Comparison of ENCODE assay signal across 15 mouse cellular contexts in the genomic region with DNA sequence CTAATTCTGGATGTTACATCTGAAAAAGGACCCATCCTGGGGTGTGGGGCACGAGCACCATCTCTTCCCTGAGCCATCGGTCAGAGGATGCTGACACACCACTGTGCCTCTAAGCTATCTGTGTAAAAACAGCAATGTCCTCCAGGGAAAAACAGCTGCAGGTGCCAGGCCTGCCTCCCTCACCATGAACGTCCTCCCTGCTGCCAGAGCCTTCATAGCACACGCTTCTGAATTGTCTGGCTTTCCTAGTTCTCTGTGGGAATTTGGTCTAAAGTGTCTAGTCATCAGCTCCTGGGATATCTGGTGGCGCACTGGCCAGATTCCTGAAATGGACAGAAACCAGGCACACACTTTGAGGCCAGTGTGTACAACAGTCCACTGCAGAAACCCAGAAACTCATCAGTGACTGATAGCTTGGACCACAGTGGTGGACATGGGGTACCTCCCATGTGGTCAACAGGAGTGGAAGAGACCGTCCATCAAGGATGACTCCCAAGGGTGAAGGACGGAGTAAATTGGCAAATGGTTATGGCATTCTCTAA.
"Had no signal": no experiment of that assay in that cellular context is flagged by ENCODE, and none has a peak within 500 bp of the region (broad histone marks: within the 10 kb centered on the region; RNA-seq: fewer than 3 reads in every experiment).

No protein-coding gene starts in this region.

- H3K4me3 ChIP-seq: neural tube, embryonic 15.5 days; stomach, embryonic 15.5 days had no signal

- H3K4me1 ChIP-seq: neural tube, embryonic 15.5 days; stomach, embryonic 15.5 days had no signal

- DNase-seq: retina, postnatal 1 day; right cerebral cortex, adult 18-20 months; right cerebral cortex, postnatal 14 days; right cerebral cortex, postnatal 25 days; right cerebral cortex, postnatal 4 days; spleen, adult 18-20 months; thymus, adult 18-20 months; thymus, adult 2 months; thymus, postnatal 14 days; thymus, postnatal 25 days; thymus, postnatal 36 days; thymus, postnatal 4 days had no signal

- H3K27me3 ChIP-seq: neural tube, embryonic 15.5 days; stomach, embryonic 15.5 days had no signal

- H3K9me3 ChIP-seq: neural tube, embryonic 15.5 days; stomach, embryonic 15.5 days had no signal

- H3K27ac ChIP-seq: neural tube, embryonic 15.5 days; stomach, embryonic 15.5 days; stomach, postnatal 0 days had no signal

- H3K36me3 ChIP-seq: neural tube, embryonic 15.5 days; stomach, embryonic 15.5 days had no signal

- H3K9ac ChIP-seq: neural tube, embryonic 15.5 days; stomach, embryonic 15.5 days had no signal

- H3K4me2 ChIP-seq: neural tube, embryonic 15.5 days; stomach, embryonic 15.5 days had no signal
